Mouse (Mus musculus) testis, adult 2 months (tissue): ENCODE measurements at regions not wholly inside any gene's neighbourhood (a gene's known extent, or its start where the extent isn't known, plus 50 kb on each side); places are given as distances from the start of the nearest gene placed in this dataset.

ENCODE experiments used
- CTCF ChIP-seq: fragments of 200-500 bp; IDR thresholded peaks from 2 replicates; pipeline ENCODE4 v1.5.1; 2012; ENCODE audit warnings: low read depth, mild to moderate bottlenecking, inconsistent platforms, low read length, moderate library complexity; ENCODE audit not compliant: control insufficient read depth, insufficient read depth, insufficient replicate concordance
- POLR2A ChIP-seq: fragments of 200-500 bp; IDR thresholded peaks from 2 replicates; pipeline ENCODE4 v1.6.1; 2012; ENCODE audit warnings: low read depth, mild to moderate bottlenecking, inconsistent platforms, low read length, moderate library complexity; ENCODE audit not compliant: control insufficient read depth

- TF ChIP-seq CTCF, result no peak
- no peak for TF ChIP-seq POLR2A
Observed at GRCm38 (mm10) chr6:39273427-39273826, 66.8 kb upstream of the Kdm7a start.
